Mouse (Mus musculus): Measurements from ENCODE around the gene Cabin1.

DNA sequence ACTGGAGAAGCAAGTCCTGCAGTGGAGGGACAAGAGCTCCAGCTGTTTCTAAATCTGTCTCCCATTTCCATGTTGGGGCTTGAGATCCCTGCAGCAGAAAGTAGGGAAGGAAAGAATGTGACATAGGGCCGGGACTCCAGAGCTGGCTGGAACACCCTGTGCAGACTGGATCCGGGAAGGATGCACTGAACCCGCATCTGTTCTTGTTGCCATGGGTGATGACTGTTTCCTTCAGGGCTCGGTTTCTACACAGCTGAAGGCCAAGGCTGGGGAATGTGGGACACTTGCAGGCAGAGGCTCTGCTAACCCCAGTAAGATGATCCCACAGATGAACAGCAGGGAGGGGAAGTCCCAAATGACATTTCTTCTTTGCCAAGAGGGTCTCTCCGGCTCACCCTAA lies 131.5 kb downstream of the Cabin1 start:
- no peak for TF ChIP-seq ZNF384 (IDR thresholded peaks at IDR 0.05; ENCODE audit: low read depth, low read length)
- TF ChIP-seq CHD2 (IDR thresholded peaks at IDR 0.05; ENCODE audit: low read depth, low read length) = no peak
- TF ChIP-seq ZC3H11A (IDR thresholded peaks at IDR 0.05; ENCODE audit: borderline replicate concordance, low read depth, low read length) = no peak
- no peak for TF ChIP-seq HCFC1 (IDR thresholded peaks at IDR 0.05; ENCODE audit: borderline replicate concordance, insufficient read depth, low read length)
